Comparison of ENCODE assay signal across 17 mouse cellular contexts in the genomic region with DNA sequence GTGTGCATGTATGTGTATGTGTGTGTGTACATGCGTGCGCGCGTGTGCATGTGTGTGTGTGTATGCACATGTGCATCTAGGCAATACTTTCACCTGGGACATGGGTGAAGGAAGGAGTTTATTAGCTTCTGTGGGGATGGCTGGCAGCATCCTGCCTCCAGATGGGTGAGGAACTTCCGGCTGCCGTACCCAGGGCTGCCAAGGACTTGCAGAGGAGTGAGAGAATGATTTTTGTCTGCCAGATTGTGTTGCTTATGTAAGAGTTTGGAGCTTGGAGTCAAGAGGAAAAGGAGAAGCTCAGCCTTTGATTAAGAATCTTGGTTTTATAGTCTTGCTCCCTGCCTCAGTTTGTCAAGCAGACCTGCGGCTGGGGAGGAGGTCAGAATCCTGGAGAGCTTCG. TPM values are rescaled to one million over a fixed set of nuclear protein-coding genes. Genes with fewer than 3 reads are reported as not detected.
A peak's percentile ranks its signal among the peaks of the same experiment; 100 is the strongest.
DNase-seq lines count a peak whose midpoint lies in the region; ATAC-seq lines count a peak whose summit lies in the region.
"Had no signal": no experiment of that assay in that cellular context is flagged by ENCODE, and none has a peak within 500 bp of the region (broad histone marks: within the 10 kb centered on the region; RNA-seq: fewer than 3 reads in every experiment).

No protein-coding gene starts in this region.

- H3K36me3 ChIP-seq in megakaryocyte, embryonic 14.5 days (replicated peaks; ENCODE audit: low read length) = no peaks in the 10 kb centered on the region
- no peaks in the 10 kb centered on the region for H3K36me3 ChIP-seq in kidney, embryonic 14.5 days (ENCODE audit: control insufficient read depth, insufficient read depth, low read length)
- H3K36me3 ChIP-seq: midbrain, embryonic 12.5 days had no signal

- H3K4me3 ChIP-seq in megakaryocyte, embryonic 14.5 days (replicated peaks) = peak overlapping the region; percentile 40
- H3K4me3 ChIP-seq in kidney, embryonic 14.5 days (ENCODE audit: low read length) = no peak overlapping the region
- H3K4me3 ChIP-seq: midbrain, embryonic 12.5 days had no signal

- no peak overlapping the region for H3K4me2 ChIP-seq in kidney, embryonic 14.5 days (replicated peaks; ENCODE audit: low read depth, low read length)
- H3K4me2 ChIP-seq: midbrain, embryonic 12.5 days had no signal

- WGBS in kidney, embryonic 14.5 days = 92% methylated on average over 8 of the region's 8 CpGs

- DNase-seq in layer of hippocampus, adult 18-20 months (ENCODE audit: low spot score in 2 of 2) = peak; percentile 67 to 85
- DNase-seq in left cerebral cortex, postnatal 10 days (ENCODE audit: extremely low spot score in 1 of 2, low spot score in 2 of 2) = peak; percentile 45 to 72
- DNase-seq in retina, embryonic 14.5 days (ENCODE audit: low spot score) = no peak
- no peak for DNase-seq in lung, postnatal 25 days (ENCODE audit: low spot score)
- DNase-seq: adrenal gland, postnatal 25 days; lung, adult 18-20 months; spleen, adult 18-20 months; thymus, adult 2 months had no signal

- peaks cover 9% of the 10 kb centered on the region for H3K9me3 ChIP-seq in megakaryocyte, embryonic 14.5 days
- no peaks in the 10 kb centered on the region for H3K9me3 ChIP-seq in kidney, embryonic 14.5 days (ENCODE audit: control insufficient read depth, low read length)
- H3K9me3 ChIP-seq: midbrain, embryonic 12.5 days had no signal

- no peak for ATAC-seq in megakaryocyte, adult 5-6 weeks (ENCODE audit: poor library complexity, severe bottlenecking)
- ATAC-seq in erythroid progenitor cell, adult 5-6 weeks (replicated peaks; ENCODE audit: low FRiP score, poor library complexity, severe bottlenecking) = no peak
- no peak for ATAC-seq in kidney, embryonic 14.5 days (ENCODE audit: low FRiP score, low TSS enrichment)
- ATAC-seq: intestine, postnatal 0 days; Patski had no signal

- H3K4me1 ChIP-seq in megakaryocyte, embryonic 14.5 days = no peaks in the 10 kb centered on the region
- H3K4me1 ChIP-seq in kidney, embryonic 14.5 days (ENCODE audit: control insufficient read depth, insufficient read depth, low read length) = no peaks in the 10 kb centered on the region
- H3K4me1 ChIP-seq: midbrain, embryonic 12.5 days had no signal

- intact Hi-C loops in left cerebral cortex, postnatal 10 days (cut with DNase I) = loop anchor here (5.0 kb wide), 1 partner anchor 52 kb away; no protein-coding TSS in a partner anchor

- H3K27me3 ChIP-seq in megakaryocyte, embryonic 14.5 days (replicated peaks) = peaks cover 58% of the 10 kb centered on the region
- H3K27me3 ChIP-seq in kidney, embryonic 14.5 days (ENCODE audit: control insufficient read depth, insufficient read depth, low read length) = no peaks in the 10 kb centered on the region
- H3K27me3 ChIP-seq: midbrain, embryonic 12.5 days had no signal

- no peak overlapping the region for H3K9ac ChIP-seq in kidney, embryonic 14.5 days (ENCODE audit: low read depth, low read length)
- H3K9ac ChIP-seq: midbrain, embryonic 12.5 days had no signal

- no peak overlapping the region for H3K27ac ChIP-seq in kidney, embryonic 14.5 days (ENCODE audit: low read depth, low read length)
- H3K27ac ChIP-seq: midbrain, embryonic 12.5 days had no signal

RNA-seq across cellular contexts. Expression of a gene that starts 9.9 kb away (rescaled TPM):
- polyA plus RNA-seq in megakaryocyte, embryonic 14.5 days (2012; ENCODE audit: insufficient read depth, low replicate concordance) = not detected in 2 replicates
- not detected in 2 replicates for total RNA-seq in megakaryocyte, adult 5-6 weeks (2015)
- total RNA-seq in megakaryocyte, adult 5-6 weeks (2017) = not detected in 2 replicates
- total RNA-seq in layer of hippocampus, adult 18-20 months (2021) = 100 to 1,000 TPM; 654 to 660 TPM
- total RNA-seq in left cerebral cortex, postnatal 10 days (2021) = 100 to 1,000 TPM; 377 to 421 TPM
- not detected in 2 replicates for total RNA-seq in erythroid progenitor cell, adult 5-6 weeks (2015; ENCODE audit: low replicate concordance)
- total RNA-seq in erythroid progenitor cell, adult 5-6 weeks (2017; ENCODE audit: low replicate concordance) = not detected in 2 replicates
- polyA plus RNA-seq in kidney, embryonic 14.5 days (2014; fragmentation: Nextera tagmentation; extraction: Ambion mirVana) = 4.3 and 5.0 TPM in 2 replicates
- total RNA-seq: adrenal gland, postnatal 25 days; heart, adult 8-10 months; hematopoietic stem cell, adult 5-6 weeks had no signal
- polyA plus RNA-seq: Patski had no signal

Comparison
In these comparisons a context has a peak if more than half of its experiments do, and no peak if none do; other contexts are left out.
1. DNase-seq: peak in layer of hippocampus, adult 18-20 months (2 of 2) and left cerebral cortex, postnatal 10 days (2 of 2); none in retina, embryonic 14.5 days (single experiment) and lung, postnatal 25 days (single experiment).
2. RNA of a gene that starts 9.9 kb away (total RNA-seq): 654 to 660 TPM in layer of hippocampus, adult 18-20 months and 377 to 421 TPM in left cerebral cortex, postnatal 10 days; not detected in megakaryocyte, adult 5-6 weeks and not detected in erythroid progenitor cell, adult 5-6 weeks; every median in the first group is over 100 times any median in the second.